Mouse (Mus musculus) cerebellum, adult (tissue): Measurements from ENCODE around the gene Etv4.

Source experiments
- ATAC-seq: cut with Nextera tagmentation; 2 replicates; pipeline ENCODE4 v1.9.2; 2017; ENCODE audit warnings: mild to moderate bottlenecking, moderate library complexity, mixed read lengths; ENCODE audit not compliant: insufficient number of reproducible peaks, low FRiP score, low TSS enrichment

Etv4 gene

GRCm38 (mm10) chr11:101787432-101787831 is 2.3 kb upstream of the Etv4 start:
- no peak for ATAC-seq

GRCm38 (mm10) chr11:101786651-101787050 is 1.5 kb upstream of the Etv4 start:
- ATAC-seq: no peak

GRCm38 (mm10) chr11:101785852-101786205 is 658 bp upstream of the Etv4 start:
- ATAC-seq: no peak

GRCm38 (mm10) chr11:101784488-101785142 is 556 bp downstream of the Etv4 start:
- peak; percentile 34; the same call in 1 of the 2 replicates for ATAC-seq

- no peak for ATAC-seq
Observed at GRCm38 (mm10) chr11:101784072-101784471, 1.1 kb downstream of the Etv4 start.

GRCm38 (mm10) chr11:101783584-101783983 is 1.6 kb downstream of the Etv4 start:
- no peak for ATAC-seq

GRCm38 (mm10) chr11:101783135-101783534 is 2.0 kb downstream of the Etv4 start:
- no peak for ATAC-seq

GRCm38 (mm10) chr11:101776846-101777245 is 8.3 kb downstream of the Etv4 start:
- ATAC-seq: no peak

GRCm38 (mm10) chr11:101772449-101772848 is 12.7 kb downstream of the Etv4 start:
- no peak for ATAC-seq

- no peak for ATAC-seq
Observed at GRCm38 (mm10) chr11:101772027-101772426, 13.1 kb downstream of the Etv4 start.

GRCm38 (mm10) chr11:101770266-101770665 is 14.9 kb downstream of the Etv4 start:
- no peak for ATAC-seq

GRCm38 (mm10) chr11:101768721-101769120 is 16.4 kb downstream of the Etv4 start:
- ATAC-seq: no peak

- ATAC-seq: no peak
Observed at GRCm38 (mm10) chr11:101767326-101767725, 17.8 kb downstream of the Etv4 start.

- no peak for ATAC-seq
Observed at GRCm38 (mm10) chr11:101764546-101764945, 20.6 kb downstream of the Etv4 start.

GRCm38 (mm10) chr11:101763723-101764122 is 21.4 kb downstream of the Etv4 start:
- ATAC-seq: no peak

GRCm38 (mm10) chr11:101759530-101759929 is 25.6 kb downstream of the Etv4 start:
- no peak for ATAC-seq

GRCm38 (mm10) chr11:101758431-101758830 is 26.7 kb downstream of the Etv4 start:
- no peak for ATAC-seq

GRCm38 (mm10) chr11:101757366-101757765 is 27.8 kb downstream of the Etv4 start:
- no peak for ATAC-seq

GRCm38 (mm10) chr11:101756616-101757015 is 28.6 kb downstream of the Etv4 start:
- ATAC-seq: no peak

- no peak for ATAC-seq
Observed at GRCm38 (mm10) chr11:101733596-101733995, 51.6 kb downstream of the Etv4 start.

GRCm38 (mm10) chr11:101732518-101733440 is 52.4 kb downstream of the Etv4 start, which contains the start of gene Dhx8:
TSS of gene Dhx8 (plus strand) at chr11:101732919.
- peak; percentile 97 for ATAC-seq
